Mouse (Mus musculus) fat pad, adult 2 months (tissue): ENCODE results near the gene Metap2.

ENCODE experiments used
- DNase-seq: peaks from one replicate; pipeline ENCODE4 v3.0.0-alpha.2; 2011; ENCODE audit warnings: low read depth, low spot score; ENCODE audit errors: extremely low read depth

Gene Metap2

DNA sequence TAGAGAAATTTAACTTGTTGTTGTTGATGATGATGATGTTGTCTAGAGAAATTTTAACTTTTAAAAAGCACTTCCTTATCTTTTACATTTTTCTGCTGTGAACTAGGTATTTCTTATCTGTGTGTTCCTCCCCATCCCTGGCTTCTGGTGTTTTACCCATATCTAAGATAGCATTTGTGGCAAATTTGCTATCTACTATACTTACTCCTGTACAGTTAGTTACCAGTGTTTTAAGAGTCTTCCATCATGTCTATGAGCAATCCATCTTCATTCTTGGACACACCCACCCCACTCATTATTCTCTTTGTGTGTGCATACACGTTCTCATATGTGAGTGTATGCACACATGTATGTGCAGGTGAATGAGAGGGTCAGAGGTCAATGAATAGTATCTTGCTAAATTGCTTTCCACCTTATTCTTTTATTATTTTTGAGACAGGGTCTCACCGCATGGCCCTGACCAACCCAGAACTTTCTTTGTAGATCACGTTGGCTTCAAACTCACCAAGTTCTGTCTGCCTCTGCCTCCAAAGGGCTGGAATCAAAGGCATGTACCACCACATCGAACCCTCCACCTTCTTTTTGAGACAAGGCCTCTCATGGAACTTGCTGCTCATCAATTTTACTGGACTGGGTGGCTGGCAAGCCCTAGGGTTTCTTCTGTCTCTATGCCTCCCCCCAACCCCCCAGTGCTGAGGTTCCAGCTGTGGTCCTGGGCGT is 15.4 kb upstream of the Metap2 start:
- DNase-seq: no peak

DNA sequence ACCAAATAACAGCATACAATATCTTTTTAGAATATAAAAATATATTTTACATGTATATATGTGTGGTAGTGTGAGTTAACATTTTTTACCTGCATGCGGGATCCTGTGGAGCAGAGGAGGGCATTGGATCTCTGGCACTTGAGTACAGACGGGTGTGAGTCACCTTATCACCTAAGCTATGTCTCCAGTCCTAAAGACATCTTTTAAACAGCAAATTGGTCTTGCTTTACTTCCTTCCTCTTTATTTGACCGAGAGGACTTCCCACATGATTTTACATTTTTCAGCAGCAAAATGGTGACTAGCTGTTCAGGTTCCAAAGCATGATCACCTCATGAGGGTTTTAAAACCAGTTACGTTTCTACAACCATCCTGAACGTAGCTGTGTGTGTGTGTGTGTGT is 14.4 kb upstream of the Metap2 start:
- no peak for DNase-seq

DNA sequence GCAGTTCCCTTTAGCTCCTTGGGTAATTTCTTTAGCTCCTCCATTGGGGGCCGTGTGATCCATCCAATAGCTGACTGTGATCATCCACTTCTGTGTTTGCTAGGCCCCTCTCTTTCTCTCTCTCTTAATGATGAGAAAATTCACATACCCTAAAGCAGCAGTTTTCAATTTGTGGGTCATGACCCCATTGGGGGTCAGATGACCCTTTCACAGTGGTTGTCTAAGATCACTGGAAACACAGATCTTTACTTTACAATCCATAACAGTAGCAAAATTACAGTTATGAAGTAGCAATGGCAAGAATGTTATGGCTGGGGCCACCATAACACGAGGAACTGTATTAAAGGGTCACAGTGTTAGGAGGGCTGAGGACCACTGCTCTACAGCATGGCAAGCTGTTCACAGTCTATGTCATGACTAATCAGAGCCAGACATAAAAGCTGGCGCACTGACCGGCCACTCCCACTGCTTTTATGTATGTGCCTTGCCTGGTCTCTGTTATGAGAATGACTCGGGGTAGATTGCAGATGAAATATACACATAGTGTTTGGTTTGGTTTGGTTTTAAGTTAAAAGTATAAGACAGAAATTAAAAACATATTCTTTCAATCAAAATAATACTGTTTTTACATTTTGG is 13.0 kb upstream of the Metap2 start:
- no peak for DNase-seq

DNA sequence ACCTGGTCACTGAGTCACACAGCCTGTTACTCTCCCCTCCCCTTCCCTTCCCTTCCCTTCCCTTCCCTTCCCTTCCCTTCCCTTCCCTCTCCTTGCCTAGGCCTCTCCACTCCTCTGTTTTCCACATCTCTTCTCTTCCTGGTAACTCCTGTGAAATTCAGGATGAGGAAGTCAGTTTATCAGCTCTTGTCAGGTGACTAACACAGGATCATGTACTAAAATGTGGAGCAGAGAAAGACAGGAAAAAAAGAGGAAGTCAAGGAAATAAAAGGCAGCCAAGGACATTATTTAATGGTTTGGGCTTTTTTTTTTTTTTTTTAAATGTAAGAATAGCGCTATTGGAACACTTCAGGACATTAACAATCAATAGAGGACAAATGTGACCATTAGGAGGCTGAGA is 12.1 kb upstream of the Metap2 start:
- no peak for DNase-seq

DNA sequence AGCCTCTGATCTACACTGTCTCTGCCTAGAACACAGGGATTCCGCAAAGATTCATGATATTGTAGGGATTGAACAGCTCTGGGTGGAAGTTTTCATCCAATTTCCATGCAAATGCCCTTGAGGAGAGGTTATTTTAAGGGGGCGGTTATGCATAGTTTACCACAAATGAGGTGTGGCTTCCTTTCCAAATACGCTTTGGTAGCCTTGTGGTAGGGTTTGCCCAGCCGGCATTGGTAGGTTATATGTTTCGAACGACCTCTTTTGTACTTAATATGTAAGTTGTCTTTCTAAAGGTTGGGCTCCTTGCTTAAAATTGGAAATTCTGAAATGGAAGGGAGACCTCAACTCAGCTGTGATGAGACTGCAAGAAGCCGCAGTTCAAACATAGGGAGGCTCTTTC is 11.6 kb upstream of the Metap2 start:
- DNase-seq: no peak

DNA sequence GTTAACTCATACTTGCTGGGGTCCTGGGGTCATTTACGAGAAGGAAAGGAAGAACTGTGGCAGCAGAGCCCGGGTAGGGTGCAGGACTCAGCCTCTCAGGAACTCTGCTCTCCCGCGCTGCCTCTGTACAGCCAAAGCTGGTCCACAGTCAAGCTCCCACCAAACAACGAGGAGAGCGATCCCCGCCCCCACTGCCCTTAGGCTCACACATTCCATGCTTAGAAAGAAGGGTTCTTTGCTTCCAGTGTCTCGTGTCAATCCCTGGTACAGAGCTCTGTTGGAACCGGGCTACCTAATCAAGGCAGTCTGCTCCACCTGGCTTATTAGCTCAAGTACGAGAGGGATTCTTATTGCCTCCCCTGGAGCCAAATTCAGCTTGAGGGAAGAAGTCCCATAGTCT is 10.5 kb upstream of the Metap2 start:
- no peak for DNase-seq

DNA sequence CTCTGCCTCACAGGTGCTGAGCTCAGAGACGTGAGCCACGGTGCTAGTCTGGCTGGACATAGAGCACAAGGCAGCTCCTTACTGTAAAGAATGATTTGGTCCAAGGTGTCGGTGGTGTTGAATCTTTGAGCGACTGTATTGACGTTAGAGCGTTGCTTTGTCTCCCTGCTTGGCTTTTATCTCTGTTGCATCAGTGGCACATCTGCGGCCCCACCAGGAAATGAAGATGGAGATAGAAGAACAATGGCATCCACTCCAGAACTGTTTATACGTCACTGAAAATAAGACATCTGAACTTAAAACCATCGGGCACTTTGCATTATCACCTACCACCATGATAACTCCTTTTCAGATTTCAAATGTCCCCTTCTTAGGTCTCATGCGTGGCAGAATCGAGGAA is 3.0 kb upstream of the Metap2 start:
- DNase-seq: no peak

DNA sequence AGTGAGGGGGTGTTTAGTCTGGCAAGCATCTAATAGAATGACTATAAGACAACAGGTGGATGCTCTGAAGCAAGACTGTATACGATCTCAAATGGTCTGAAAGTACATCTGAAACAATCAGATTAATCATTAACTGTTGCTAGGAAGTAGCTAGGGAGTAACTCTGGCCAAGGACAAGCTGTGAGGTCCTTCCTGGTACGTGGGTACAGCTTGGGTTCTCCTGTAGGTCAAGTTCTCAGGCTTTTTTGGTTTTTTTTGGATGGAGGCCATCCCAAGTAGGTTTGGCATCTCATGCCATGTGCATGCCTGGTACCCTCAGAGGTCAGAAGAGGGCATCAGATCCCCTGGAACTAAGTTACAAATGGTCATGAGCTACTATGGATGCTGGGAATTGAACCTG is 2.4 kb upstream of the Metap2 start:
- no peak for DNase-seq

DNA sequence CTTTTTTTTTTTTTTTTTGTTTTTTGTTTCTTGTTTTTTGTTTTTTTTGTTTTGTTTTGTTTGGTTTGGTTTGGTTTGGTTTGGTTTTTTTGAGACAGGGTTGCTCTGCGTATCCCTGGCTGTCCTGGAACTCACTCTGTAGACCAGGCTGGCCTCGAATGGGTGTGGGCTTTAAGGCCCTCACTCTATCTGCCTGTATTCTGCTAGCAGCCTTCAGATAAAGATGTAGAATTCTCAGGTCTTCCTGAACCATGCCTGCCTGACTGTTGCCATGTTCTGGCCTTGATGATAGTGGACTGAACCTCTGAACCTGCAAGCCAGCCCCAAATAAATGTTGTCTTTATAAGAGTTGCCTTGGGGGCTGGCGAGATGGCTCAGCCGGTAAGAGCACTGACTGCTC is 4.3 kb downstream of the Metap2 start:
- no peak for DNase-seq

DNA sequence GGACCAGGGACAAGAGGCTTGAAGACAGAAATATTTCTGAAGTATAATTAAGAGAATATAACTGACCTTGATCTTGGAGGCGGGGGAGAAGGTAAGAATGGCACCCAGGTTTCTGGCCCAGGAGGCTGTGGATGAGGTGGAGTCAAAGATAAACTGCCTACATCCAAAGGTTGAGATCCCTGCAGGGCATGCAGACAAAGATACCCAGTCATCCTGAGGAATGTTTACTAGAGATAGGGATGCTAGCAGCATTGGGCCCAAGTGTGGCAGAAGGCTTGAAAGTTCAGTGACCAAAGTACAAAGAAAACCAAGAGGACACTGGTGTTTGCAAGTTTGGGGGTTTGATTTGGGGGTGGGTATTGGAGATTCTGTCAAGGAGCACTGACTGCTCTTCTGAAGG is 5.9 kb downstream of the Metap2 start:
- DNase-seq: no peak

DNA sequence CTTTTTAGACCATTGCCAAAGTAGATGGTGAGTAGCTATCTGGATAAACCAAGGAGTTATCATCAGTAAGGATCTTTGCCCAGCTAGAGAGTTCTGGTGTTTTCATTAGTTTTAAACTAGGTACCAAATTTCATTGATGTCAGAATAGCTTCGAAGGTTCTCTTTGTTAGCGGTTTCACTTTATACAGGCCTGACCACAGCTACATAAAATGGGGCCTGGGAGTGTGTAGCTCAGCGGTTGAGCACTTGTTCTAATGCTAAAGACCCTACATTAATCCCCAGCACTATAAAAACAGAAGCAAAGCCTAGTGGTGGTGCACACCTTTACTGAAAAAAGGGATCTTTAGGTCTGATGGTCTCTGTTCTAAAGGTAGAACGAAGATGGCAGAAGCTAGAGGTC is 6.3 kb downstream of the Metap2 start:
- no peak for DNase-seq

DNA sequence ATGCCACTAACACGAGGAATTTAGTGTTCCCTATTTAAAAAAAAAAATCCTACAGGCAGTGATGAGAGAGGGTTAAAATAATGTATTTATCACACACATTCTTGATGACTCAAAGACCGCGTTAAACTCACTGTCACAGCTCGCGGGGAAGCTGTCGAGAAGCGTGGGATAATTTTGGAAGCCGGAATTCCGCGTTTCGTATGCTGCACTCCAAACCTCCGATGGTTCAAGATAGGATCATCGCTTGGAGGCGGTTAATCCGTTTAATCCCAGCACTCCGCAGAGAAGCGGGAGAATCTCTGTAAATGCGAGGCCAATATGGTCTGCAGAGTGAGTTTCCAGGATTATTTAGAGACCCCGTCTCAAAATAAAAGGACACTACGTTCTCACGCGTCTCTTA is 6.9 kb downstream of the Metap2 start:
- no peak for DNase-seq

DNA sequence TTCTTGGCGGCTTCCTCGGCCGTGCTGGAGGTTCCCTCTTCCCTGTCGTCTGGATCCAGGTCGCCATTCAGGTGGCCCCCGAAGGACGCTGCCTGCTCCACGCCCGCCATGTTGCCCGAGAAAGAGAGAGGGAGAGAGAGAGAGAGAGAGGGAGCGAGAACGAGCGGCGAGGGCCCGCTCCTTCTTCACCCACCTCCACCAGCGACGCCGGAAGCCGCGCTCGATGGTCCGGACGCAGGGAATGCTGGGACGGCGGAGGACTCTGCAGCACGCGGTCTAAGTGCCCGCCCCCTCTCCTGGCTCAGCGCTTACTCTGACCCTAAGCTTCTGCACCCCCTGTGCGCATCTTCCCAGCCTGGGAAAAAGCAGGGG is 7.3 kb downstream of the Metap2 start:
- no peak for DNase-seq

DNA sequence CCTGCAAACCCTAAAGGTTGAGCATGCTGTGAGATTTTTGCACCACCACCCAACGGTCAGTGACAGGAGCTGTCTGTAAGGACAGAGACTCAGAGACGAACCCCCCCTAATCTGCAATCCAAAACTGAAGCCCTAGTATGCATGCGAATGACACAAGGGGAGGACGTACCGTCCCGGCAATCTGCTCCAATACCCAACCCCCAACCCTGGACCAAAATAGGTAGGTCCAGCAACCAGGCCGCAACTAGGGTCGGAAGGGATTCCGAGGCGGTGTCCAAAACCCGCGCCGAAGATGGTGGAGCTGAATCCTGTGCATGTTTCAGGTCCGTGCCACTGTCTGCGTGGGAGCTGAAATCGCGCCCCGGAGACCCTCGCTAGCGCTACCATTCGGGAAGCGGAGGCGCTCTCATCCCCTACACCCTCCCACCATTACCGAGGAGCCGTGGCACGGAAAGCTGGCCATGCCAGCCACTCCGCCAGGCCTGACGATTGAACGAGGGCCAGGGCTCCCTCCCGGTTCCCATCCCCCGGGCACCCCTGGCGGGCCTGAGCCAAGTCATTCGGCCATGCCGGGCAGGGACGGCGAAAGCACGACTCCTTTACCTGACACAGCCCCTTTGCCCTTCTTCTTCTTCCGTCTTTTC is 7.8 kb downstream of the Metap2 start:
- DNase-seq: no peak

DNA sequence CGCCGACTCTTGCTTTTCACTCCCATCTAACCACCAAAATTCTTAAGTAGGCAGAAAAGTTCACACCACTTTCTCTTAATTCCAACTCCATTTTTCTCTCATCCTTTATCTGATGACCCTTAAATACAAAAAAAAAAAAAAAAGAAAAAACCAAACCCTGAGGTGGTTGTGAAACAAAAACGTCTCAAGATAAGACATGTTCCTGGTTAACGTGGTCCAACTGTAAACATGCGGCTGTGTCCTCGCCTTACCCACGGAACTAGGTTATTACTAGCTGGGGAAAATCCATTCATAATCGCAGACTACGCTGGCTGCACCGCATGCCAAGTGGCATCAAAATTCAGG is 8.3 kb downstream of the Metap2 start:
- DNase-seq: no peak

DNA sequence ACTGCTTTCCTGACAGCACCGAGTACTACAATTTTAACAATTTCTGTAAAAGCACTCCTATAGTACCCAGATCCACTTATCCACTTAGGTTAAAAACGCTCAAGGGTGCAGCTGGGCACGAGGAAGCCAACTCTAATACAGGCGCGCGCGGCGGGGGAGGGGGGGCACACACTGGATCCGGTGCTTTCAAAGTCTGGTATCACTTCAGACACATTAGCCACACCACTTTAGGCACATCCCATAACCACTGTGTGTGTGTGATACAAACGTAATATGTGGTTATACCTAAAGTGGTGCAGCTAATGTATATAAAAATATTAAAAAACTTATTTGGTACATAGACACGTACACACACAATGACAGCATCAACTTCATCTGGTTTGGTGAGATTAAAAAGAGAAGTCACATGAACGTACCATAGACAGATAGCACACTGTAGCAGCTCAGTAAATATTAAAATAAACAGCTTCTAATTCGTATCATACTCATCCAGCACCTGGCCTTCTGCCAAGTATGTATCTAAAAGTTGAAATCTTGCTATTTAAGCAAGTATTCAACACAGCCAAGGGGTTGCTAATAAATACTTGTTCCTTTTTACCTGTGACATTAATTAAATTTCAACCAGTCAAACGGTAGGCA is 10.9 kb downstream of the Metap2 start:
- no peak for DNase-seq

DNA sequence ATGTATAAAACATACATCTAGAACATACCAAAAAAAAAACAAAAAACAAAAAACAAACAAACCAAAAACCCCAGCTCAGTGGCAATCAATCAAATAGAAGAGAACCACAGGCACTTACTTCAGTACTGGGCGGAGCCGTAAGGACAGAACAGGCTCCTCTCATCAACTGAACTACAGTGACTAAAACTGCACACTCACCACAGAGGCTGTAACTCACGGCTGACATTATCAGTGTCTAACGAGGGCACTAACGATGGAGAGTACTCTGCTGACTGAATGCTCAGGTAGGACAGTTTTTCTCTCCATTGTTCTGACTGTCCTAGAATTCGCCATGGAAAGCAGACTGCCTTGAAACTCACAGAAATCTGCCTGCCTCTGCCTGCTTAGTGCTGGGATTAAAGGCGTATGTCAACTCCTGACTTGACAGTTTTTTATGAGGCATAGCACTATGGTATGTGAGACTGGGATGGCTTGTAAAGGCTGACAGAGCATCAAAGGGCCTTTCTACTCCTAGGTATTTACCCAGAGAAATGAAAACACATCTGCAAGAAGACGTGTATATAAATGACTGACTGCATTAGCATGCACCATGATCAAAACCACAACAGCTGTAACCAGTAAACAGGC is 14.0 kb downstream of the Metap2 start:
- DNase-seq: no peak

DNA sequence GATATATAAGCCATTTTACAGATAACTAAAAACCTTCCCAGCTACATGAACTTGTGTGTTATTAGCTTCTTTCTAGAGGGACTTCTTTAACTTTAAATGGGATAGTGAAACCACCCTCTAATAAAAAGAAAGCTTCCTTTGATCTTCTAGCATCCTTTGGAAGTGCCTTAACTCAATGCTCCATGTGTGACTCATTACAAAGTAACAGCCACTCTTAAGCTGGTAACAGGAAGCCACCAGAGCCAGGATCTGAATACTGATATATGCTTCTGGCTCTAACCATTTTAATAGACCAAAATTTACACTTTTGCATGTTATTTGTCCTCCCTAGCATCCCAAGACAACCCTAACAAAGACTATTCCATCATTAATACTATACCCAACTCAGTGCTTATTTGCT is 15.0 kb downstream of the Metap2 start:
- DNase-seq: no peak

DNA sequence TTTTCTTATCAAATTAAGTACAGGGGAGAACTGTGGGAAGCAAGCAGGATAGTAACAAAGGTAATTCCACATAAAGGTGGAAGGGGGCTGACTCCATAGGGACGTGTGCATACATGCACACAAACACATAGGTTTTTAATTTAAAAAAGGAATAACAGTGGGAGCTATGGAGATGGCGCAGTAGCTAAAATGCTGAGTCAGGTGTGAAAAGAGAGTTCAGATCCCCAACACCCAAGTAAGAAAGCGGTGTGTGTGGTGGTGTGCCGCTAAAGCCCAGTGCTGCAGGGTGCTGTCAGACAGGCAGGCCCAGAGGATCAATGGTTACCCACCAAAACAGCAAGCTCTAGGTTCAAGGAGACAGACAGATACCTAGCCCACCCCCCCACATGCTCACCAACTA is 18.2 kb downstream of the Metap2 start:
- DNase-seq: no peak

DNA sequence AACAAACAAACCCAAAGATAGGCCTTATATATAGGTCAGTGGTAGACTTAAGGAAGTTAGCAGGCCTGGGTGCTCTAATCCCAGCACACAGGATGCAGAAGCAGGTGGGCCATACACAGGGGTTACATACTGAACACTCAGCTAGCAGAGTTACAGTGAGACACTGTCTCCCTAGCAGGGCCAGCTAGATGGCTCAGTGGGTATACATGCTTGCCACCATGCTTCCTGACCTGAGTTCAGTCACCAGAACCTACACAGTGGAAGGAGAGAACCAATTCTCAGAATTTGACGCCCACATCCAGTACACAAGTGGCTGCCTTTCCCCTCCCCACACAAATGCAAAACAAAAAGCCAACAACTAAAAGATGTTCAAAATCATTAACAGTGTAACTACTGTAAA is 20.1 kb downstream of the Metap2 start:
- DNase-seq: no peak

DNA sequence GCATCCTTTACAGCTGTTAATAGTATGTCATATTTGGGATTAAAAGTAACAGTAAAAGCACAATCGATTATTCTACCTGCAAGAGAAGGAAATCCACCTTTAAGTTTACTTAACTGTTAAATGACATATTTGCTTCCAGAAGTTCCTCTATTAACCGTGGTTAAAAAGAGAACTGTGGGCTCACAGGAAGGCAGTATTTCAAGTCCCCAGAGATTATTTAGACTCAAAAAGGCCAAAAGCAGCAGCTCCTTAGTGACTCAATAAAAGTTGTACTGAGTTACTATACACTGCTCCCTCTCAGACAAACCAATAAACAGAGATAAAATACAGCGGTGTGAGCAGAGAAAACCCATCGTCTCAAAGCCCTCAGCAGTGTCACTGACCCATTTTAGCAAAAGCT is 28.0 kb downstream of the Metap2 start:
- no peak for DNase-seq

DNA sequence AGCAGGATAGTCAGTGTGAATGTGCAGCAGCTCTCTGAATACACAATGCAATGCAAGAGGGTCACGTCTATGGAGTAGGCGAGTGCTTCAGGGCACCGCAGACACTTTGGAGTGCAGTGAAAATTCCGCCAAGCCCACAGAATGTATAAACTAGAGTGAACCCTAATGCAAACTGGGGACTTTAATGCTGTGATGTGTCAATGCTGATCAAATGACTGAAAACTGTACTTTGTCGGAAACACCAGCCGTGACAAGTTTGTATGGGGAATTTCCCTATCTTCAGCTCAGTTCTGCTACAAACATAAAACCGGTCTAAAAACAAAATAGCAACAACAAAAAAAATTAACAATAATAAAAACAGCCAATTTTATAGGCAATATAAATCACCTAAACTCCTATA is 28.5 kb downstream of the Metap2 start:
- no peak for DNase-seq
